In genomic region chr15:12432879-12433278, GRCm38 (mm10) we compare ENCODE assay signal across 29 mouse cellular contexts.
DNase-seq lines count a peak whose midpoint lies in the region; ATAC-seq and TF ChIP-seq lines count a peak whose summit lies in the region.
"Had no signal": no experiment of that assay in that cellular context is flagged by ENCODE, and none has a peak within 500 bp of the region (broad histone marks: within the 10 kb centered on the region; RNA-seq: fewer than 3 reads in every experiment).

No protein-coding gene starts in this region.

- no peak for TF ChIP-seq EP300 in stomach, postnatal 0 days (optimal IDR thresholded peaks at IDR 0.05)

- TF ChIP-seq CTCF in stomach, postnatal 0 days (IDR thresholded peaks at IDR 0.05; ENCODE audit: low read depth) = no peak

- ATAC-seq in kidney, embryonic 16.5 days (ENCODE audit: low FRiP score, low TSS enrichment) = no peak
- ATAC-seq in stomach, embryonic 15.5 days (ENCODE audit: insufficient read depth, low FRiP score, low read depth) = no peak
- ATAC-seq in stomach, postnatal 0 days (ENCODE audit: low FRiP score, low TSS enrichment) = no peak
- ATAC-seq in embryonic facial prominence, embryonic 14.5 days (ENCODE audit: low read depth) = no peak
- ATAC-seq in frontal cortex, adult (ENCODE audit: low TSS enrichment) = no peak
- ATAC-seq: forebrain, embryonic 16.5 days; hindbrain, embryonic 16.5 days; midbrain, embryonic 13.5 days had no signal

- no peaks in the 10 kb centered on the region for H3K9me3 ChIP-seq in kidney, embryonic 16.5 days (ENCODE audit: low read length)
- H3K9me3 ChIP-seq in stomach, embryonic 15.5 days = no peaks in the 10 kb centered on the region
- H3K9me3 ChIP-seq in stomach, postnatal 0 days (ENCODE audit: control insufficient read depth, low read length) = no peaks in the 10 kb centered on the region
- no peaks in the 10 kb centered on the region for H3K9me3 ChIP-seq in embryonic facial prominence, embryonic 14.5 days (ENCODE audit: control insufficient read depth, low read length)
- H3K9me3 ChIP-seq: embryonic facial prominence, embryonic 13.5 days; G1E; heart, embryonic 13.5 days; megakaryocyte, embryonic 14.5 days; midbrain, embryonic 13.5 days had no signal

- H3K36me3 ChIP-seq in kidney, embryonic 16.5 days (ENCODE audit: insufficient read depth, low read length) = no peaks in the 10 kb centered on the region
- no peaks in the 10 kb centered on the region for H3K36me3 ChIP-seq in stomach, embryonic 15.5 days
- H3K36me3 ChIP-seq in stomach, postnatal 0 days (ENCODE audit: control insufficient read depth, insufficient read depth, low read length) = no peaks in the 10 kb centered on the region
- 0 out of 2 replicates have a peak, but pooled peaks cover 5% of the 10 kb centered on the region for H3K36me3 ChIP-seq in embryonic facial prominence, embryonic 14.5 days (ENCODE audit: control insufficient read depth, insufficient read depth, low read length)
- H3K36me3 ChIP-seq: G1E; heart, embryonic 13.5 days; midbrain, embryonic 13.5 days had no signal

- H3K4me1 ChIP-seq in kidney, embryonic 16.5 days (ENCODE audit: insufficient read depth, low read length) = peaks cover 69% of the 10 kb centered on the region
- peaks cover 25% of the 10 kb centered on the region for H3K4me1 ChIP-seq in stomach, embryonic 15.5 days
- H3K4me1 ChIP-seq in stomach, postnatal 0 days (replicated peaks; ENCODE audit: control insufficient read depth, insufficient read depth) = no peaks in the 10 kb centered on the region
- peaks cover 17% of the 10 kb centered on the region for H3K4me1 ChIP-seq in embryonic facial prominence, embryonic 14.5 days (ENCODE audit: control insufficient read depth, insufficient read depth, low read length)
- H3K4me1 ChIP-seq: midbrain, embryonic 13.5 days had no signal

- peak overlapping the region; percentile 31; the same call in 1 of the 2 replicates for H3K27ac ChIP-seq in kidney, embryonic 16.5 days (ENCODE audit: low read length)
- H3K27ac ChIP-seq in stomach, embryonic 15.5 days = peak overlapping the region; percentile 16; the same call in 1 of the 2 replicates
- H3K27ac ChIP-seq in stomach, postnatal 0 days (replicated peaks) = no peak overlapping the region
- H3K27ac ChIP-seq in embryonic facial prominence, embryonic 14.5 days (replicated peaks; ENCODE audit: low read depth, low read length) = peak overlapping the region; percentile 39; the same call in 1 of the 2 replicates
- H3K27ac ChIP-seq: heart, embryonic 13.5 days; liver, embryonic 14.5 days; midbrain, embryonic 13.5 days had no signal

- no peak overlapping the region for H3K4me2 ChIP-seq in kidney, embryonic 16.5 days (replicated peaks; ENCODE audit: low read depth, low read length)
- H3K4me2 ChIP-seq in stomach, embryonic 15.5 days = no peak overlapping the region
- H3K4me2 ChIP-seq in stomach, postnatal 0 days (replicated peaks; ENCODE audit: low read depth) = no peak overlapping the region
- H3K4me2 ChIP-seq in embryonic facial prominence, embryonic 14.5 days (ENCODE audit: low read depth, low read length) = no peak overlapping the region
- H3K4me2 ChIP-seq: embryonic facial prominence, embryonic 13.5 days; heart, embryonic 13.5 days; midbrain, embryonic 13.5 days had no signal

- no peak overlapping the region for H3K4me3 ChIP-seq in kidney, embryonic 16.5 days (ENCODE audit: low read length)
- H3K4me3 ChIP-seq in stomach, embryonic 15.5 days (replicated peaks) = no peak overlapping the region
- H3K4me3 ChIP-seq in stomach, postnatal 0 days (ENCODE audit: low read depth, low read length) = no peak overlapping the region
- no peak overlapping the region for H3K4me3 ChIP-seq in embryonic facial prominence, embryonic 14.5 days (ENCODE audit: low read depth, low read length)
- H3K4me3 ChIP-seq: embryonic facial prominence, embryonic 13.5 days; erythroblast, embryonic 14.5 days; heart, adult 2 months; heart, embryonic 13.5 days; megakaryocyte, embryonic 14.5 days; midbrain, embryonic 13.5 days had no signal

- no peaks in the 10 kb centered on the region for H3K27me3 ChIP-seq in kidney, embryonic 16.5 days (ENCODE audit: insufficient read depth, low read length)
- no peaks in the 10 kb centered on the region for H3K27me3 ChIP-seq in stomach, embryonic 15.5 days (replicated peaks)
- H3K27me3 ChIP-seq in stomach, postnatal 0 days (ENCODE audit: control insufficient read depth, insufficient read depth, low read length) = no peaks in the 10 kb centered on the region
- no peaks in the 10 kb centered on the region for H3K27me3 ChIP-seq in embryonic facial prominence, embryonic 14.5 days (replicated peaks; ENCODE audit: control insufficient read depth, insufficient read depth, low read length)
- H3K27me3 ChIP-seq: embryonic facial prominence, embryonic 13.5 days; heart, embryonic 13.5 days; midbrain, embryonic 13.5 days had no signal

- no peak overlapping the region for H3K9ac ChIP-seq in kidney, embryonic 16.5 days (replicated peaks; ENCODE audit: low read length)
- no peak overlapping the region for H3K9ac ChIP-seq in stomach, embryonic 15.5 days
- no peak overlapping the region for H3K9ac ChIP-seq in stomach, postnatal 0 days (ENCODE audit: low read length)
- no peak overlapping the region for H3K9ac ChIP-seq in embryonic facial prominence, embryonic 14.5 days (ENCODE audit: low read depth, low read length)
- H3K9ac ChIP-seq: embryonic facial prominence, embryonic 13.5 days; heart, embryonic 13.5 days; liver, embryonic 14.5 days; midbrain, embryonic 13.5 days had no signal

- DNase-seq in kidney, adult 9 months = no peak
- no peak for DNase-seq in stomach, postnatal 0 days (ENCODE audit: low spot score)
- DNase-seq in embryonic facial prominence, embryonic 14.5 days (ENCODE audit: low spot score) = no peak
- DNase-seq in left cerebral cortex, postnatal 14 days (ENCODE audit: low spot score in 2 of 2) = no peak
- DNase-seq: adrenal gland, adult 8-10 months; cerebellum, adult 11 months; cerebellum, adult 9-10 months; cerebellum, postnatal 36 days; gastrocnemius, postnatal 25 days; heart, adult 2 months; heart, postnatal 10 days; layer of hippocampus, postnatal 36 days; liver; lung, adult 2 months; right cerebral cortex, postnatal 25 days; thymus, adult 2 months; thymus, postnatal 4 days had no signal

- intact Hi-C loops in left cerebral cortex, postnatal 14 days (cut with DNase I) = no loop called here
